Mouse (Mus musculus): ENCODE data around the gene Klrc3. TPM values are rescaled to one million over a fixed set of nuclear protein-coding genes. Genes with fewer than 3 reads are reported as not detected.
"Not testable (repeated sequence)": the region's sequence is repeated elsewhere in the genome, so short reads cannot be mapped to it uniquely, and the experiment has no call there.

Klrc3 gene
- polyA plus RNA-seq (2014; fragmentation: Nextera tagmentation; extraction: Ambion mirVana) = not detected in 2 replicates

DNA sequence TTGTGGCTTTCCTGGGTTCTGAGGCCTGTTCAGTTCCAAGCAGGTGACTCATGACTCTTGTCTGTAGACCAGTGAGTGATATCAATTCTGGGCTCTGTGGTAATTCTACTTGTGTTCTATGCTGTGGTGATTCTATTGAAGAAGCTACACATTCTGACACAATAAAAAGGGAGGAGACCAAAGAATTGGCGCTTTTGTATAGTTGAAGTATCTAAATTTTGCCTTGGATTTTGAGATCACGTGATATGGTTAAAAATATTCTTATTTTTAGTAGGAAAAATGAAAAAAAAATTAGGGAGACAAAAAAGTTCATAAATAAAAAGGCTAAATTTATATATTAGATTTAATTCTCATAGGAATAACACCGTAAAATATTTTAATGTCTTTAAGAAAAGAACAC, at the start of gene Klrc3:
TSS of gene Klrc3 (minus strand) at position 101 of the 400 bp plus-strand sequence.
- DNase-seq; ATAC-seq (ENCODE audit: low FRiP score, low TSS enrichment); H3K27ac ChIP-seq (replicated peaks; ENCODE audit: low read depth, low read length); H3K4me1 ChIP-seq (ENCODE audit: control insufficient read depth, insufficient read depth, low read length); H3K4me3 ChIP-seq (replicated peaks; ENCODE audit: low read depth, low read length); H3K36me3 ChIP-seq (ENCODE audit: control insufficient read depth, insufficient read depth, low read length); H3K27me3 ChIP-seq (ENCODE audit: control insufficient read depth, insufficient read depth, low read length); H3K4me2 ChIP-seq (ENCODE audit: low read length); H3K9me3 ChIP-seq (ENCODE audit: control insufficient read depth, low read length); H3K9ac ChIP-seq (replicated peaks; ENCODE audit: low read length): not testable (repeated sequence)
- 89% methylated on average over 3 of the region's 3 CpGs for WGBS

DNA sequence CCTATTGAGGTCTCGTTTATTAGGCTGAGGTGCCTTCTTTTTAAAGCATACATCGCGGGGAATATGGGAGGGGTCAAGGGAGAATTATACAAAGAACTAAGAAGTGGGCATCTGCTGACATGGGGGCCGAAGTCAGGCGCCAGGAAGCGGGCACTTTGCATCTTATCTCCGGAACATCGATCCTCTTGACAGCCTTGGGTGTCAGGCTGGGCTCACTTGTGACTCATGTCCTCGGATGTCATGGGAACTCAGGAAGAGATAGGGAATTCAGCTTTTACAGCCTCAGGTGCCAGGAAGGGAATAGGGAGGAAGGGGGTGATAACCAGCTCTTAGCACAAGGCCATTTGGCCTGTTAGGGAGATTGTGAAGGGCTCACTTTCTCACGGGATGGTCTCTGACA, 48.3 kb upstream of the Klrc3 start:
- not testable (repeated sequence) for ATAC-seq (ENCODE audit: low FRiP score, low TSS enrichment); H3K9me3 ChIP-seq (ENCODE audit: control insufficient read depth, low read length); H3K36me3 ChIP-seq (ENCODE audit: control insufficient read depth, insufficient read depth, low read length); H3K4me1 ChIP-seq (ENCODE audit: control insufficient read depth, insufficient read depth, low read length); H3K4me3 ChIP-seq (replicated peaks; ENCODE audit: low read depth, low read length); H3K27me3 ChIP-seq (ENCODE audit: control insufficient read depth, insufficient read depth, low read length); H3K9ac ChIP-seq (replicated peaks; ENCODE audit: low read length); DNase-seq; H3K27ac ChIP-seq (replicated peaks; ENCODE audit: low read depth, low read length); H3K4me2 ChIP-seq (ENCODE audit: low read length)
- 89% methylated on average over 10 of the region's 10 CpGs for WGBS

GRCm38 (mm10) chr6:129680379-129680778, 37.2 kb upstream of the Klrc3 start:
- DNase-seq = peak; percentile 0
- H3K4me2 ChIP-seq (ENCODE audit: low read length) = no peak overlapping the region
- H3K4me3 ChIP-seq (replicated peaks; ENCODE audit: low read depth, low read length) = no peak overlapping the region
- no peak for ATAC-seq (ENCODE audit: low FRiP score, low TSS enrichment)
- WGBS = 73% methylated on average over 1 of the region's 1 CpGs
- no peaks in the 10 kb centered on the region; the same call in 1 of the 2 replicates for H3K9me3 ChIP-seq (ENCODE audit: control insufficient read depth, low read length)
- no peak overlapping the region for H3K27ac ChIP-seq (replicated peaks; ENCODE audit: low read depth, low read length)
- H3K27me3 ChIP-seq (ENCODE audit: control insufficient read depth, insufficient read depth, low read length) = no peaks in the 10 kb centered on the region
- H3K36me3 ChIP-seq (ENCODE audit: control insufficient read depth, insufficient read depth, low read length) = no peaks in the 10 kb centered on the region
- no peaks in the 10 kb centered on the region for H3K4me1 ChIP-seq (ENCODE audit: control insufficient read depth, insufficient read depth, low read length)
- H3K9ac ChIP-seq (replicated peaks; ENCODE audit: low read length) = no peak overlapping the region

DNA sequence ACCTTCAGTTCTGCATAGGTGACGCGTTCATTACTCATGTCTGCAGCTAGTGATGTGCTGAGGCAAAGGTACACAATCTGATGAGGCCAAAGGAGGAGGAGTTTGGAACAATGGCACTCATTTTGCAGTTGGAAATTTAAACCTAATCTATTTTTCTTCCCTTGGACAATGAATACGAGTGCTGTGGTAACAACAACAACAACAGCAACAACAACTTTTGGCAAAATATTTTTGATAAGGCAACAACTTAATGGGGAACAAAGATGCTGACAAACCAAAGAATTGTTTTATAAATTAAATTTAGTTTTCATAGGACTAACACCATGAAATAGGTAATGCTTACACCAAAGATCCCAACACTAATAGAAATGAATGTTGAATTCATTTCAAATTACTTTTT, 35.7 kb upstream of the Klrc3 start, which contains the start of gene Klrc1:
TSS of gene Klrc1 (minus strand) at position 101 of the 400 bp plus-strand sequence.
- 88% methylated on average over 3 of the region's 3 CpGs for WGBS
- DNase-seq = no peak
- H3K4me3 ChIP-seq (replicated peaks; ENCODE audit: low read depth, low read length) = no peak within 1 kb of the TSS
- H3K9ac ChIP-seq (replicated peaks; ENCODE audit: low read length) = no peak within 1 kb of the TSS
- no peaks in the 10 kb centered on the region for H3K4me1 ChIP-seq (ENCODE audit: control insufficient read depth, insufficient read depth, low read length)
- no peaks in the 10 kb centered on the region for H3K9me3 ChIP-seq (ENCODE audit: control insufficient read depth, low read length)
- H3K27me3 ChIP-seq (ENCODE audit: control insufficient read depth, insufficient read depth, low read length) = no peaks in the 10 kb centered on the region
- no peak within 1 kb of the TSS for H3K4me2 ChIP-seq (ENCODE audit: low read length)
- no peak within 1 kb of the TSS for H3K27ac ChIP-seq (replicated peaks; ENCODE audit: low read depth, low read length)
- ATAC-seq (ENCODE audit: low FRiP score, low TSS enrichment) = no peak
- H3K36me3 ChIP-seq (ENCODE audit: control insufficient read depth, insufficient read depth, low read length) = no peaks in the 10 kb centered on the region

- H3K4me2 ChIP-seq (ENCODE audit: low read length); H3K9ac ChIP-seq (replicated peaks; ENCODE audit: low read length); H3K27ac ChIP-seq (replicated peaks; ENCODE audit: low read depth, low read length); ATAC-seq (ENCODE audit: low FRiP score, low TSS enrichment); H3K4me3 ChIP-seq (replicated peaks; ENCODE audit: low read depth, low read length); H3K9me3 ChIP-seq (ENCODE audit: control insufficient read depth, low read length); DNase-seq; H3K4me1 ChIP-seq (ENCODE audit: control insufficient read depth, insufficient read depth, low read length); H3K36me3 ChIP-seq (ENCODE audit: control insufficient read depth, insufficient read depth, low read length); H3K27me3 ChIP-seq (ENCODE audit: control insufficient read depth, insufficient read depth, low read length): not testable (repeated sequence)
- WGBS = 80% methylated on average over 1 of the region's 3 CpGs
Observed at GRCm38 (mm10) chr6:129661301-129661700, 18.2 kb upstream of the Klrc3 start.

DNA sequence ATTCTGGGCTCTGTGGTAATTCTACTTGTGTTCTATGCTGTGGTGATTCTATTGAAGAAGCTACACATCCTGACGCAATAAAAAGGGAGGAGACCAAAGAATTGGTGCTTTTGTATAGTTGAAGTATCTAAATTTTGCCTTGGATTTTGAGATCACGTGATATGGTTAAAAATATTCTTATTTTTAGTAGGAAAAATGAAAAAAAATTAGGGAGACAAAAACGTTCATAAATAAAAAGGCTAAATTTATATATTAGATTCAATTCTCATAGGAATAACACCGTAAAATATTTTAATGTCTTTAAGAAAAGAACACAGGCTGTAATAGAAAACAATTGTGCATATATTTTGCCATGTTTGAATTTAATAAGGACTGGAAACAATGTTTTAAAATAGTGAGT, 17.5 kb upstream of the Klrc3 start, which contains the start of gene Klrc2:
TSS of gene Klrc2 (minus strand) at position 101 of the 400 bp plus-strand sequence.
- not testable (repeated sequence) for DNase-seq; H3K9ac ChIP-seq (replicated peaks; ENCODE audit: low read length); H3K36me3 ChIP-seq (ENCODE audit: control insufficient read depth, insufficient read depth, low read length); H3K4me2 ChIP-seq (ENCODE audit: low read length); H3K9me3 ChIP-seq (ENCODE audit: control insufficient read depth, low read length); ATAC-seq (ENCODE audit: low FRiP score, low TSS enrichment); H3K27ac ChIP-seq (replicated peaks; ENCODE audit: low read depth, low read length); H3K4me3 ChIP-seq (replicated peaks; ENCODE audit: low read depth, low read length); H3K4me1 ChIP-seq (ENCODE audit: control insufficient read depth, insufficient read depth, low read length); H3K27me3 ChIP-seq (ENCODE audit: control insufficient read depth, insufficient read depth, low read length)
- 74% methylated on average over 4 of the region's 4 CpGs for WGBS

DNA sequence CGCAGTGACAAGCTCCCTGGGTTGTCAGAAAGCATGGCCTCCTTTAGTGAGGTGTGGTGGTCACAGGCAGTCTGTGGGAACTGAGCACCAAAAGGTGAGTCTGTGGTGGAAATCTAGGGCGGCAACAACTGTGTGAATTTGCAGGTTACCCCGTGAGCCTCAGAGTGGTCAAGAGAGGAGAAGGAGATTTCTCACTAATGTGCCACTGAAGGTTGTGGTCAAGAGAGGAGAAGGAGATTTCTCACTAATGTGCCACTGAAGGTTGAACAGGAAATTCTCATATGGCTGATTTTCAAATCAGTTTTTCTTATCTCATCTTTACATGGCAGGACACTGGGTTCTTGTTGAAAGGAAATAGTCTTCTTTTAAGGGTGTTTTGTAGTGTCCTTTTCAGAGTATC, 917 bp upstream of the Klrc3 start:
- H3K27me3 ChIP-seq (ENCODE audit: control insufficient read depth, insufficient read depth, low read length); H3K27ac ChIP-seq (replicated peaks; ENCODE audit: low read depth, low read length); H3K9ac ChIP-seq (replicated peaks; ENCODE audit: low read length); H3K36me3 ChIP-seq (ENCODE audit: control insufficient read depth, insufficient read depth, low read length); H3K4me1 ChIP-seq (ENCODE audit: control insufficient read depth, insufficient read depth, low read length); H3K9me3 ChIP-seq (ENCODE audit: control insufficient read depth, low read length); H3K4me3 ChIP-seq (replicated peaks; ENCODE audit: low read depth, low read length); DNase-seq; ATAC-seq (ENCODE audit: low FRiP score, low TSS enrichment); H3K4me2 ChIP-seq (ENCODE audit: low read length): not testable (repeated sequence)
- WGBS = 93% methylated on average over 2 of the region's 3 CpGs

DNA sequence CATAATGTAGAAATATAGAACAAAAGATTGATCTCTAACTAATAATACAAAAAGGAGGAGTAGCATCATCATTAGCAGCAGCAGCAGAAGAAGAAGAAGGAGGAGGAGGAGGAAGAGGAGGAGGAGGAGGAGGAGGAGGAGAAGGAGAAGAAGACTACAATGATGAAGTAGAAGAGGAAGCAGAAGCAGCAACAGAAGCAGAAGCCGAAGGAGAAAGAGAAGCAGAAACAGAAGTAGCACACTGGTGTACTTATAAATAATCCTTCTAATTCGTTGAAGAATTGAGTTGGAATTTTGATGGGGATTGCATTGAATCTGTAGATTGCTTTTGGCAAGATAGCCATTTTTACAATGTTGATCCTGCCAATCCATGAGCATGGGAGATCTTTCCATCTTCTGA, 12.1 kb downstream of the Klrc3 start:
- not testable (repeated sequence) for H3K27me3 ChIP-seq (ENCODE audit: control insufficient read depth, insufficient read depth, low read length); H3K9ac ChIP-seq (replicated peaks; ENCODE audit: low read length); H3K4me2 ChIP-seq (ENCODE audit: low read length); DNase-seq; H3K4me1 ChIP-seq (ENCODE audit: control insufficient read depth, insufficient read depth, low read length); H3K9me3 ChIP-seq (ENCODE audit: control insufficient read depth, low read length); H3K27ac ChIP-seq (replicated peaks; ENCODE audit: low read depth, low read length); ATAC-seq (ENCODE audit: low FRiP score, low TSS enrichment); H3K36me3 ChIP-seq (ENCODE audit: control insufficient read depth, insufficient read depth, low read length); H3K4me3 ChIP-seq (replicated peaks; ENCODE audit: low read depth, low read length)
- WGBS = 82% methylated on average over 2 of the region's 2 CpGs

DNA sequence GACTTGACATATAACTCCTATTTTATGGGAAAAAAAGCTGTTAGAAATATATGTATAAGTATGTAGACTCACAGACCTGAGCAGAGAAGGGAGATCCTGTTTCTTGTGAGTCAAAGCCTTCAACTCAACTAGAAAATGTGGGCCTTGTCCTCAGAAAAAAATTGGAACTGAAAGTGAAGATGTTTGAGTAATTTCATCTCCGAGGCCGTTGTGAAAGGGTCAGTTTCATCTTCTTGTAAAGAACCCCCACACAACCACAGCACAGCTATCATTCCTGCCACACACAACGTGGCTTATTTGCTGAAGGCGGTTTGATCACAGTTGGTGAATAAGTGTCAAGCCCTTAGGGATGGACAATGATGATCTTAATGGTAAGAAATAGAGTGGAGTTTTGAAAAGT, 19.4 kb downstream of the Klrc3 start, which contains the start of gene Klrk1:
TSS of gene Klrk1 (minus strand) at position 130 of the 400 bp plus-strand sequence.
- Histone ChIP-seq H3K4me2 (ENCODE audit: low read length) (no peak within 1 kb of the TSS), H3K9me3 (ENCODE audit: control insufficient read depth, low read length) (no peaks in the 10 kb centered on the region), H3K27me3 (ENCODE audit: control insufficient read depth, insufficient read depth, low read length) (no peaks in the 10 kb centered on the region), H3K27ac (replicated peaks; ENCODE audit: low read depth, low read length) (no peak within 1 kb of the TSS), H3K9ac (replicated peaks; ENCODE audit: low read length) (no peak within 1 kb of the TSS), H3K4me3 (replicated peaks; ENCODE audit: low read depth, low read length) (no peak within 1 kb of the TSS), H3K36me3 (ENCODE audit: control insufficient read depth, insufficient read depth, low read length) (no peaks in the 10 kb centered on the region), H3K4me1 (ENCODE audit: control insufficient read depth, insufficient read depth, low read length) (no peaks in the 10 kb centered on the region)
- no peak for DNase-seq
- ATAC-seq (ENCODE audit: low FRiP score, low TSS enrichment) = no peak
- WGBS = 86% methylated on average over 4 of the region's 4 CpGs

Measured in midbrain, embryonic 14.5 days (tissue).